Comparison of ENCODE assay signal across 9 mouse cellular contexts in genomic region chrX:51374670-51375069, GRCm38 (mm10).
DNase-seq lines count a peak whose midpoint lies in the region; ATAC-seq and TF ChIP-seq lines count a peak whose summit lies in the region.
"Had no signal": no experiment of that assay in that cellular context is flagged by ENCODE, and none has a peak within 500 bp of the region (broad histone marks: within the 10 kb centered on the region; RNA-seq: fewer than 3 reads in every experiment).

No protein-coding gene starts in this region.

- no peak overlapping the region for H3K27ac ChIP-seq in intestine, embryonic 14.5 days (ENCODE audit: low read depth)
- H3K27ac ChIP-seq in intestine, embryonic 15.5 days = no peak overlapping the region
- H3K27ac ChIP-seq in forebrain, embryonic 14.5 days (ENCODE audit: low read depth, low read length) = no peak overlapping the region
- no peak overlapping the region for H3K27ac ChIP-seq in hindbrain, postnatal 0 days

- no peak overlapping the region for H3K9ac ChIP-seq in intestine, embryonic 14.5 days (ENCODE audit: low read length)
- H3K9ac ChIP-seq in intestine, embryonic 15.5 days = no peak overlapping the region
- H3K9ac ChIP-seq in forebrain, embryonic 14.5 days (ENCODE audit: low read length) = no peak overlapping the region
- H3K9ac ChIP-seq in hindbrain, postnatal 0 days (replicated peaks; ENCODE audit: low read length) = no peak overlapping the region

- H3K4me3 ChIP-seq in intestine, embryonic 14.5 days (ENCODE audit: low read depth, low read length) = no peak overlapping the region
- H3K4me3 ChIP-seq in intestine, embryonic 15.5 days (replicated peaks) = no peak overlapping the region
- H3K4me3 ChIP-seq in forebrain, embryonic 14.5 days (ENCODE audit: low read depth, low read length) = no peak overlapping the region
- no peak overlapping the region for H3K4me3 ChIP-seq in hindbrain, postnatal 0 days (ENCODE audit: low read length)
- H3K4me3 ChIP-seq: myocyte had no signal

- no peaks in the 10 kb centered on the region for H3K9me3 ChIP-seq in intestine, embryonic 14.5 days (ENCODE audit: control insufficient read depth, low read length)
- no peaks in the 10 kb centered on the region for H3K9me3 ChIP-seq in intestine, embryonic 15.5 days
- no peaks in the 10 kb centered on the region for H3K9me3 ChIP-seq in forebrain, embryonic 14.5 days (replicated peaks; ENCODE audit: control insufficient read depth, low read length)
- H3K9me3 ChIP-seq in hindbrain, postnatal 0 days (ENCODE audit: low read length) = no peaks in the 10 kb centered on the region

- H3K36me3 ChIP-seq in intestine, embryonic 14.5 days (ENCODE audit: control insufficient read depth, insufficient read depth, low read length) = no peaks in the 10 kb centered on the region
- H3K36me3 ChIP-seq in intestine, embryonic 15.5 days = no peaks in the 10 kb centered on the region
- no peaks in the 10 kb centered on the region for H3K36me3 ChIP-seq in forebrain, embryonic 14.5 days (ENCODE audit: control insufficient read depth, insufficient read depth, low read length)
- H3K36me3 ChIP-seq in hindbrain, postnatal 0 days (ENCODE audit: insufficient read depth, low read length) = no peaks in the 10 kb centered on the region

- H3K4me2 ChIP-seq in intestine, embryonic 14.5 days (ENCODE audit: low read length) = no peak overlapping the region
- no peak overlapping the region for H3K4me2 ChIP-seq in intestine, embryonic 15.5 days (replicated peaks)
- H3K4me2 ChIP-seq in forebrain, embryonic 14.5 days (ENCODE audit: low read length) = no peak overlapping the region
- no peak overlapping the region for H3K4me2 ChIP-seq in hindbrain, postnatal 0 days (ENCODE audit: low read depth, low read length)

- DNase-seq in intestine, embryonic 14.5 days (ENCODE audit: low spot score) = peak; percentile 84
- DNase-seq in brain, embryonic 18.5 days (ENCODE audit: low read depth, low spot score) = peak; percentile 32
- peak; percentile 84 for DNase-seq in forebrain, embryonic 14.5 days (ENCODE audit: low spot score)
- DNase-seq in hindbrain, postnatal 0 days (ENCODE audit: low spot score) = peak; percentile 81
- DNase-seq in left cerebral cortex, postnatal 25 days (ENCODE audit: low spot score in 2 of 2) = peak; percentile 67 to 79
- DNase-seq in ovary, postnatal 14 days (ENCODE audit: low spot score) = peak; percentile 59
- peak; percentile 21 to 40 for DNase-seq in urinary bladder, adult 18-20 months (ENCODE audit: low spot score in 2 of 2)

- no peaks in the 10 kb centered on the region for H3K27me3 ChIP-seq in intestine, embryonic 14.5 days (replicated peaks; ENCODE audit: control insufficient read depth, insufficient read depth, low read length)
- H3K27me3 ChIP-seq in intestine, embryonic 15.5 days (replicated peaks) = no peaks in the 10 kb centered on the region
- no peaks in the 10 kb centered on the region for H3K27me3 ChIP-seq in forebrain, embryonic 14.5 days (replicated peaks; ENCODE audit: control insufficient read depth, insufficient read depth, low read length)
- no peaks in the 10 kb centered on the region for H3K27me3 ChIP-seq in hindbrain, postnatal 0 days (ENCODE audit: insufficient read depth, low read length)

- peak; percentile 73 for TF ChIP-seq CTCF in hindbrain, postnatal 0 days (IDR thresholded peaks at IDR 0.05; ENCODE audit: low read depth)

- H3K4me1 ChIP-seq in intestine, embryonic 14.5 days (replicated peaks; ENCODE audit: control insufficient read depth, insufficient read depth, low read length) = no peaks in the 10 kb centered on the region
- H3K4me1 ChIP-seq in intestine, embryonic 15.5 days (replicated peaks) = no peaks in the 10 kb centered on the region
- no peaks in the 10 kb centered on the region for H3K4me1 ChIP-seq in forebrain, embryonic 14.5 days (ENCODE audit: control insufficient read depth, insufficient read depth, low read length)
- H3K4me1 ChIP-seq in hindbrain, postnatal 0 days (ENCODE audit: insufficient read depth, low read length) = no peaks in the 10 kb centered on the region

- ATAC-seq in intestine, embryonic 14.5 days (replicated peaks; ENCODE audit: low FRiP score, low TSS enrichment, low read depth) = no peak
- no peak for ATAC-seq in intestine, embryonic 15.5 days
- peak; percentile 67; the same call in 1 of the 2 replicates for ATAC-seq in forebrain, embryonic 14.5 days
- ATAC-seq in hindbrain, postnatal 0 days = 0 out of 2 replicates have a peak, but pooled peaks have one; percentile 53

- 16% methylated on average over 5 of the region's 5 CpGs for WGBS in intestine, embryonic 14.5 days
- WGBS in intestine, embryonic 15.5 days = 19% methylated on average over 5 of the region's 5 CpGs
- 22% methylated on average over 5 of the region's 5 CpGs for WGBS in forebrain, embryonic 14.5 days
- WGBS in hindbrain, postnatal 0 days = 20% methylated on average over 5 of the region's 5 CpGs

- intact Hi-C loops in left cerebral cortex, postnatal 25 days (cut with DNase I) = loop anchor here (1.0 to 10.0 kb wide), 3 partner anchors 200 to 697 kb away; no protein-coding TSS in a partner anchor

Comparison
In these comparisons a context has a peak if more than half of its experiments do, and no peak if none do; other contexts are left out.
1. ATAC-seq: peak in forebrain, embryonic 14.5 days (single experiment) and hindbrain, postnatal 0 days (single experiment); none in intestine, embryonic 14.5 days (single experiment) and intestine, embryonic 15.5 days (single experiment).
2. DNase-seq: peak in every context shown above with its lines; median percentile 84 in intestine, embryonic 14.5 days; 84 in forebrain, embryonic 14.5 days; 81 in hindbrain, postnatal 0 days; 73 in left cerebral cortex, postnatal 25 days; 59 in ovary, postnatal 14 days; 32 in brain, embryonic 18.5 days; 30 in urinary bladder, adult 18-20 months.